Mouse (Mus musculus) thymus, adult 2 months (tissue): ENCODE measurements around the gene Vamp2.

ENCODE experiments used
- CTCF ChIP-seq: fragments of 200-500 bp; IDR thresholded peaks from 2 replicates; pipeline ENCODE4 v1.5.1; 2012; ENCODE audit warnings: mild to moderate bottlenecking, control low read depth, low read length, moderate library complexity, borderline replicate concordance; ENCODE audit not compliant: control insufficient read depth, poor library complexity, insufficient read depth; ENCODE audit errors: extremely low read depth
- POLR2A ChIP-seq: fragments of 200-500 bp; IDR thresholded peaks from 2 replicates; pipeline ENCODE4 v1.6.1; 2012; ENCODE audit warnings: mild to moderate bottlenecking, low read length, control low read depth, moderate library complexity; ENCODE audit not compliant: control insufficient read depth, poor library complexity, insufficient read depth; ENCODE audit errors: extremely low read depth

DNA sequence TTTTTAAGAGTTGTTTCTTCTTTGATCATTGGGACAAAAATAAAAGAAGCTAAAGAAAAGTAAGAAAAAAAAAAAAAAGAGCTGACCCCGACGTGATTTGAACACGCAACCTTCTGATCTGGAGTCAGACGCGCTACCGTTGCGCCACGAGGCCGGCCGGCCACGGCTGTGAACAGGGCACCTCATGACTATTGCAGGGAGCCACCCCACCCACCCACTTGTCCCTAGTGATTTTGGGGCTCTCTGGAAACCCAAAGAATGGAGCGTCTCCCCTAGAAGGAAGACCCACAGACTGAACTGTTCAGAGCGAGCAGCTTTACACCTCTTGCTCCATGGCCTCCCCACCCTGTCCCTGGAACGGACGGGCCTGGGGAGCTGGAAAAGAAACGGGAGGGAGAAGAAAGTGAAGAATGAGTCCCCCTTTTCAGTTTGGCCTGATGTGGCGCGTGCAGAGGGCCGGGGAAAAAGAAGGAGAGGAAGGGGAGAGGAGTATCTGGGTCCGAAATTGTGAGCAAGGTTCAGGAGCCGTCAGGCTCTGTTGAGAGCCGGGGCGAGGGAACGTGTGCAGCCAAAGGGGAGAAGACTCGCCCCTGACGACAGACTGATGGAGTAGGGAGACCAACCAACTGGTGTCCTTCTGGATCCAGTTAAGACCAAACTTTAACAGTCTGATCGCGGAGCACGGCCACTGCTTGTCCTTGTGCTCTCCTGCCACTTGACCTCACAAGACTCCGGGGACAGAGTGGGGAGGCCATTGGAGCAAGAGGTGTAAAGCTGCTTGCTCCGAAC is 24.7 kb upstream of the Vamp2 start:
- no peak for TF ChIP-seq CTCF
- peak; percentile 2; the same call in 1 of the 2 replicates for TF ChIP-seq POLR2A
